Mouse (Mus musculus) megakaryocyte progenitor cell, adult 5-6 weeks (primary cell): ENCODE results near the gene Dohh. TPM values are rescaled to one million over a fixed set of nuclear protein-coding genes. Genes with fewer than 3 reads are reported as not detected.
A peak's percentile ranks its signal among the peaks of the same experiment; 100 is the strongest.

Experiments
- ATAC-seq: replicated peaks from 2 replicates; pipeline ENCODE4 v1.8.0; 2016; ENCODE audit warnings: mild to moderate bottlenecking, moderate TSS enrichment, inconsistent platforms; ENCODE audit not compliant: poor library complexity
- total RNA-seq, 2 experiments: library from RNA; stranded (forward) in 1 of 2; stranded (reverse) in 1 of 2; fragments of 157-497, 149-512 nt in 1 of 2; fragments of 200-1000 nt in 1 of 2; gene quantifications; 2 replicates each; pipeline versions ENCODE4 v1.2.3 to v1.2.4; 2015 to 2017

Gene Dohh
- total RNA-seq, 2 experiments from 2014 or later = 9.3 to 52.5 TPM

- no peak for ATAC-seq
Measured at GRCm38 (mm10) chr10:81428507-81428870, 44.3 kb downstream of the Dohh start.

DNA sequence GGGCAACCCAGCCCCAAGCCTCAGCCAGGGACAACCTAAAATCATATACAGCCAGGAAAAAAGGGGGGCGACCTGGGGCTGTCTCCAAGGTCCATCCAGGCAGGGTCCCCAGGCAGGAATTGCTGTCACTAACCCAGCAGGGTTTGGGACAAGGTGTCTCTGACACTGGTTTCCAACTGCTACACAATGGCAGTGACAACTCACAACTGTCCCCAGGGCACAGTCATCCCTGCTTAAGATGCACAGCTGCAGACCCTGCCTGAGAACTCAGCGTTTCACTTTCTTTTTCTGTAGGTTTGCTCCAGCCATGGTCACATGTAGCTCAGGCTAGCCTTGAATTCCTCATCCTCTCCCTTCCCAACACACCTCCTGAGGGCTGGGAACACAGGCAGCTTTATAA lies 44.9 kb downstream of the Dohh start:
- ATAC-seq = no peak

- ATAC-seq = peak; percentile 32
Measured at GRCm38 (mm10) chr10:81429605-81430061, 45.4 kb downstream of the Dohh start.

- no peak for ATAC-seq
Measured at GRCm38 (mm10) chr10:81430141-81430830, 46.1 kb downstream of the Dohh start.

DNA sequence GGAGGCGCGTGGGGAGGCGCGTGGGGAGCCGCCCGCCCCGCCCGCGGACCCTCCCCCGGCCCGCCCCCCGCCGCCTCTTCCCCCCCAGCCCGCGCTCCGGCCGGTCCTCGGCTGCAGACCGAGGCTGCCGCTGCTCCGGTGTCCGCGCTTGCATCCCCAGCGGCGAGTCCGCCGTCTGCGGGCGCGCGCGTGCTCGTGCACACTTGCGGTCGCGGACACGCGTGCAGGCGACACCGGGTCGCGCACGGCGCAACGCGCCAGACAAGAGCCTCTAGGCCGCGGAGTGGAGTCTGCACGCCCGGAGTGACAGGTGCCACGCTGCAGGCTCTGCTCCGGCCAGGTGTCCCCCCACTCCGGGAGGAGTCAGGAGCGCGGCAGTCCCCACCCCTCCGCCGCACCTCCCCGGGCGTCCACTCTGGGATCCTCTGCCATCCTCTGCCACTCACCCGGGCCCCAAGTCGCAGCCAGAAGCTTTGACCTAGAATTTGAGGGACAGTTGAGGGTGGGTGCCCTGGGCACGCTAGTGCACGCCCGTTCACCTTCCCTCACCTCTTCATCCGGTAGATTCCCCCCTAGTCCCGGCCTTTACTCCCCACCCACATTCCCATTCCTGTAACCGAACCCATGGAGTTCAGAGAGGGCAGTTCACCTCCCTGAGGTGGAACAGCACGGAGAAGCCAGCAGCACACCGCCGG lies 46.8 kb downstream of the Dohh start:
- ATAC-seq = no peak

GRCm38 (mm10) chr10:81431526-81432168 lies 47.4 kb downstream of the Dohh start:
- no peak for ATAC-seq

- no peak for ATAC-seq
Measured at GRCm38 (mm10) chr10:81432169-81432867, 48.1 kb downstream of the Dohh start.

DNA sequence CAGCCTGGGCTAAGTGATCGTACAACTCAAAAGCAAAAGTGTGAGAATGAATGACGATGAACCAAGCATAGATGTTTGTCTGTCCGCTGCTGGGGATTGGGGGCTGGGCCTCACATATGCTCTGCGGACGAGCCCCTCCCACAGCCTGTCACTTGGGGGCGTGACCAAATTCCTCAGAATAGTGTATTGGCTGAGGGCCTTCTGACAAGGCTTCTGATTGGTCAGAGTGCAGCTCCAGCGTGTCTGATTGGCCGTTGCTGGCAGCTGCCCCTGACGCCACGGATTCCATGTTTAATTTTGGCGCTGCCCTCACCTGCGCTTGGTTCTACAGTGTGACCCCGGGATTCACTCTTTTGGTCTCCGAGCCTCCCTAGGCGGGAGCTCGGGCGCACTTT lies 48.6 kb downstream of the Dohh start:
- ATAC-seq = peak; percentile 65

GRCm38 (mm10) chr10:81433541-81434289 lies 49.5 kb downstream of the Dohh start:
- ATAC-seq = peak; percentile 32

DNA sequence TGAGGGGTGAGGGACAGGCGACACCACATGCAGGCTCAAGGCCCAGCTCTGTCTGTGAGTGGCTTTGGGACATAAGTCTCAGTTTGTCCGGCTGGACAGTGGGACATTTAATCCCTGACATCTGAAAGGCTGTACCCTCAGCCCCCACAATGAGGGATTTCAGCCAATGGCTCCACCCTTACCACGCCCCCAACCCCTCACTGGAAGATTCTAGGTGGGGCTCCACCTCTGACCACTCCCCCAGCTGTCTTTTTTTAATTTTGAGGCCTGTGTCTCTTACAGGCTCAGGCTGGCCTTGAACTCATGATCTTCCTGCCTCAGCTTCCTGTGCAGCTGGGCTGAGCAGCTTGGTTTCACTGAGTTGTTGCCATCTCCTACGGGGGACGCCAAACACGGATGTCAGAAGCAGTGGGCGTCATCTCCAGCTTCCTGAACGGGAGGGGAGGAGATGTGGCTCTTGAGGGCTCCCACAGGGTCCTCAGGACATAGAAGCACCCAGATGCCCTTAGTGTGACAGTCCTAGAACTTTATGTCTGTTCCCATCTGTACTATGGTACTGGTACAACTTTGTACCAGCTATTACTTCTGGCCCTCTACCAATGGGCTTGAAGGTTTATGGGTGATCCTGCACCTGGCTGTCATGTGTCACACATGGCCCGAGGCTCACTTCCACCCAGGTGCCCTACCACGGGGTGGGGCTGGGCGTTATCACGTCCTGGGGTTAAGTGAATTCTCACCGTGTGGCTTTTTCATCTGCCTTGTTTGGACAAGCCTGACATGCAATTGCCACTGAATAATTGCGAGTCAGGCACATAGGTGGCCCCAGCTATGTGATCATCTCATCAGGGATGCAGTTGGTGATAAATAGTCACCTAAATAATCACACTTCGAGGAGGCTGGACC lies 50.4 kb downstream of the Dohh start:
- ATAC-seq = no peak

DNA sequence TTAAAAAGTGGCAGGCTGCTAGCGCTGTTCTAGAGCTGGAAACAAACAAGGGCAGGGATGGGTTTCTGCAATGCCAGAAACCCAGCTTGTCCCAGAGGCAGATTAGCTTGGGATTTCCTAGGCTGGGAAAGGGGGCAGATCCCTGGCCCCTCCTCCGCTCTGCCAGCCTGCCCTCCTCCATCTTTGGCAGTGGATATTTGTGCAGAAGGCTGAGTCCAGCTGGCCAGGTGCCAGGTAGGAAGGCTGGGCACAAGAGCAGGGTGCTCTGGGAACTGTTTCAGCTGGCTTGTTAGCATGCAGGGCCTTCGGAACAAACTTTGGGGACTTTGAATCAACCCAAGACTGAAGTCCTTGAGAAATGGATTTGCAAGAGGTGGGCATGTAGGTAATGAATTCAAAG lies 51.2 kb downstream of the Dohh start:
- no peak for ATAC-seq

Other genes starting within 250 kb of the Dohh start
Only the 30 nearest of the 35 such genes appear.
- 9.4 and 10.0 TPM in 2 replicates for gene Pias4, start 216.5 kb upstream of the Dohh start, total RNA-seq (2015)
- gene Pias4, start 216.5 kb upstream of the Dohh start, total RNA-seq (2017) = 9.4 and 9.8 TPM in 2 replicates
- gene Eef2, start 207.8 kb upstream of the Dohh start, total RNA-seq (2015) = 526 and 599 TPM in 2 replicates
- 1,508 and 1,553 TPM in 2 replicates for gene Eef2, start 207.8 kb upstream of the Dohh start, total RNA-seq (2017)
- 15.5 and 17.2 TPM in 2 replicates for gene Dapk3, start 201.4 kb upstream of the Dohh start, total RNA-seq (2015)
- gene Dapk3, start 201.4 kb upstream of the Dohh start, total RNA-seq (2017) = 37.2 and 54.7 TPM in 2 replicates
- gene 4930442H23Rik, start 200.6 kb upstream of the Dohh start, total RNA-seq (2015) = not detected in 2 replicates
- not detected in 2 replicates for gene 4930442H23Rik, start 200.6 kb upstream of the Dohh start, total RNA-seq (2017)
- not detected in 2 replicates for gene Nmrk2, start 182.4 kb upstream of the Dohh start, total RNA-seq (2015)
- gene Nmrk2, start 182.4 kb upstream of the Dohh start, total RNA-seq (2017) = not detected in 2 replicates
- not detected in 2 replicates for gene Atcay, start 153.6 kb upstream of the Dohh start, total RNA-seq (2015)
- gene Atcay, start 153.6 kb upstream of the Dohh start, total RNA-seq (2017) = not detected in 2 replicates
- 0.05 TPM in 1 of 2 replicates, not detected in the other for gene Zfr2, start 151.3 kb upstream of the Dohh start, total RNA-seq (2015)
- 0.17 TPM in 1 of 2 replicates, not detected in the other for gene Zfr2, start 151.3 kb upstream of the Dohh start, total RNA-seq (2017)
- gene Matk, start 131.5 kb upstream of the Dohh start, total RNA-seq (2015) = 10.2 and 16.7 TPM in 2 replicates
- gene Matk, start 131.5 kb upstream of the Dohh start, total RNA-seq (2017) = 32.7 and 33.7 TPM in 2 replicates
- 95.1 and 97.1 TPM in 2 replicates for gene Mrpl54, start 117.5 kb upstream of the Dohh start, total RNA-seq (2015)
- gene Mrpl54, start 117.5 kb upstream of the Dohh start, total RNA-seq (2017) = 155 and 196 TPM in 2 replicates
- gene Apba3, start 117.5 kb upstream of the Dohh start, total RNA-seq (2015) = 15.5 and 20.2 TPM in 2 replicates
- gene Apba3, start 117.5 kb upstream of the Dohh start, total RNA-seq (2017) = 10.5 and 16.9 TPM in 2 replicates
- gene Tjp3, start 92.8 kb upstream of the Dohh start, total RNA-seq (2015) = 2.3 TPM in 2 replicates
- 3.9 and 5.2 TPM in 2 replicates for gene Tjp3, start 92.8 kb upstream of the Dohh start, total RNA-seq (2017)
- gene Pip5k1c, start 91.5 kb upstream of the Dohh start, total RNA-seq (2015) = 18.9 and 24.6 TPM in 2 replicates
- gene Pip5k1c, start 91.5 kb upstream of the Dohh start, total RNA-seq (2017) = 32.4 and 37.4 TPM in 2 replicates
- gene Cactin, start 63.3 kb upstream of the Dohh start, total RNA-seq (2015) = 7.1 and 7.6 TPM in 2 replicates
- 30.8 and 32.7 TPM in 2 replicates for gene Cactin, start 63.3 kb upstream of the Dohh start, total RNA-seq (2017)
- gene Tbxa2r, start 55.7 kb upstream of the Dohh start, total RNA-seq (2015) = 0.20 and 0.47 TPM in 2 replicates
- gene Tbxa2r, start 55.7 kb upstream of the Dohh start, total RNA-seq (2017) = 0.47 TPM in 1 of 2 replicates, not detected in the other
- gene Gipc3, start 41.2 kb upstream of the Dohh start, total RNA-seq (2015) = 0.32 TPM in 1 of 2 replicates, not detected in the other
- gene Gipc3, start 41.2 kb upstream of the Dohh start, total RNA-seq (2017) = 0.17 TPM in 1 of 2 replicates, not detected in the other
- 24.5 and 29.0 TPM in 2 replicates for gene Hmg20b, start 33.9 kb upstream of the Dohh start, total RNA-seq (2015)
- 22.2 and 32.3 TPM in 2 replicates for gene Hmg20b, start 33.9 kb upstream of the Dohh start, total RNA-seq (2017)
- 6.7 and 7.0 TPM in 2 replicates for gene Mfsd12, start 26.9 kb upstream of the Dohh start, total RNA-seq (2015)
- gene Mfsd12, start 26.9 kb upstream of the Dohh start, total RNA-seq (2017) = 12.1 and 12.6 TPM in 2 replicates
- gene 4930404N11Rik, start 18.6 kb upstream of the Dohh start, total RNA-seq (2015) = 0.59 and 0.99 TPM in 2 replicates
- gene 4930404N11Rik, start 18.6 kb upstream of the Dohh start, total RNA-seq (2017) = 0.92 and 2.2 TPM in 2 replicates
- 17.1 and 21.7 TPM in 2 replicates for gene Fzr1, start 5.9 kb upstream of the Dohh start, total RNA-seq (2015)
- 17.3 and 17.8 TPM in 2 replicates for gene Fzr1, start 5.9 kb upstream of the Dohh start, total RNA-seq (2017)
- gene Gm48551, start within 50 bp of the Dohh start, total RNA-seq (2015) = 2.6 and 3.0 TPM in 2 replicates
- gene Gm48551, start within 50 bp of the Dohh start, total RNA-seq (2017) = 0.62 and 1.7 TPM in 2 replicates
- not detected in 2 replicates for gene Gm48552, start 4.6 kb downstream of the Dohh start, total RNA-seq (2015)
- gene Gm48552, start 4.6 kb downstream of the Dohh start, total RNA-seq (2017) = 0.46 TPM in 1 of 2 replicates, not detected in the other
- 31.0 and 31.4 TPM in 2 replicates for gene Smim24, start 8.6 kb downstream of the Dohh start, total RNA-seq (2015)
- 7.5 and 17.1 TPM in 2 replicates for gene Smim24, start 8.6 kb downstream of the Dohh start, total RNA-seq (2017)
- gene Nfic, start 71.2 kb downstream of the Dohh start, total RNA-seq (2015) = 35.5 and 36.8 TPM in 2 replicates
- 4.0 and 5.0 TPM in 2 replicates for gene Nfic, start 71.2 kb downstream of the Dohh start, total RNA-seq (2017)
- 0.10 TPM in 1 of 2 replicates, not detected in the other for gene Celf5, start 98.3 kb downstream of the Dohh start, total RNA-seq (2015)
- not detected in 2 replicates for gene Celf5, start 98.3 kb downstream of the Dohh start, total RNA-seq (2017)
- gene Ncln, start 112.0 kb downstream of the Dohh start, total RNA-seq (2015) = 81.2 and 99.2 TPM in 2 replicates
- gene Ncln, start 112.0 kb downstream of the Dohh start, total RNA-seq (2017) = 85.6 and 101 TPM in 2 replicates
- gene S1pr4, start 115.7 kb downstream of the Dohh start, total RNA-seq (2015) = 8.3 and 8.9 TPM in 2 replicates
- gene S1pr4, start 115.7 kb downstream of the Dohh start, total RNA-seq (2017) = 6.2 and 9.5 TPM in 2 replicates
- gene Gna15, start 139.8 kb downstream of the Dohh start, total RNA-seq (2015) = 29.4 and 31.9 TPM in 2 replicates
- gene Gna15, start 139.8 kb downstream of the Dohh start, total RNA-seq (2017) = 28.7 and 28.9 TPM in 2 replicates
- gene Gna11, start 160.8 kb downstream of the Dohh start, total RNA-seq (2015) = 5.4 and 6.0 TPM in 2 replicates
- gene Gna11, start 160.8 kb downstream of the Dohh start, total RNA-seq (2017) = 7.6 and 10.2 TPM in 2 replicates
- gene Aes, start 175.1 kb downstream of the Dohh start, total RNA-seq (2015) = 197 and 225 TPM in 2 replicates
- 178 and 191 TPM in 2 replicates for gene Aes, start 175.1 kb downstream of the Dohh start, total RNA-seq (2017)
- gene Tle2, start 190.1 kb downstream of the Dohh start, total RNA-seq (2015) = 0.95 and 1.5 TPM in 2 replicates
- 0.08 and 3.5 TPM in 2 replicates for gene Tle2, start 190.1 kb downstream of the Dohh start, total RNA-seq (2017)